Mouse (Mus musculus) lung, postnatal 14 days (tissue): ENCODE results near the gene Dlg1.

Experiments used
- DNase-seq: peaks from one replicate; pipeline ENCODE4 v3.0.0; 2021

Gene Dlg1

GRCm38 (mm10) chr16:31908959-31909358 is 245.7 kb downstream of the Dlg1 start:
- DNase-seq, result no peak

- DNase-seq, result no peak
Observed at GRCm38 (mm10) chr16:31910281-31910847, 247.1 kb downstream of the Dlg1 start.

GRCm38 (mm10) chr16:31917776-31918175 is 254.5 kb downstream of the Dlg1 start:
- DNase-seq, result no peak

GRCm38 (mm10) chr16:31918248-31918724 is 255.0 kb downstream of the Dlg1 start:
- DNase-seq, result peak; percentile 83

GRCm38 (mm10) chr16:31924368-31924767 is 261.1 kb downstream of the Dlg1 start:
- DNase-seq, result no peak
